Mouse (Mus musculus): ENCODE measurements around the gene 0610009B22Rik. TPM values are rescaled to one million over a fixed set of nuclear protein-coding genes. Genes with fewer than 3 reads are reported as not detected.
A peak's percentile ranks its signal among the peaks of the same experiment; 100 is the strongest.

The 0610009B22Rik gene
- total RNA-seq, 4 experiments from 2014 or later, result 45.7 to 63.8 (median 50.0) TPM

GRCm38 (mm10) chr11:51635525-51636322 is 53.0 kb downstream of the 0610009B22Rik start, which contains the start of gene Rmnd5b:
Rmnd5b (minus strand) TSS chr11:51635896.
- peak; percentile 87 for DNase-seq

Other genes starting within 250 kb of the 0610009B22Rik start
- 10 to 100 TPM; 27.2 to 39.4 (median 33.3) TPM for gene Phykpl, start 104.1 kb downstream of the 0610009B22Rik start, total RNA-seq (2022)
- 100 to 1,000 TPM; 219 to 321 (median 266) TPM for gene Hnrnpab, start 82.0 kb downstream of the 0610009B22Rik start, total RNA-seq (2022)
- gene Nhp2, start 69.1 kb downstream of the 0610009B22Rik start, total RNA-seq (2022), result 10 to 100 TPM; 52.2 to 75.1 (median 56.2) TPM
- gene Rmnd5b, start 53.0 kb downstream of the 0610009B22Rik start, total RNA-seq (2022), result 10 to 100 TPM; 42.4 to 60.2 (median 51.6) TPM
- 10 to 100 TPM in 1 of 4 experiments, 1 to 10 TPM in 3; 8.2 to 10.6 (median 8.5) TPM for gene N4bp3, start 38.0 kb downstream of the 0610009B22Rik start, total RNA-seq (2022)
- gene D930048N14Rik, start 37.9 kb downstream of the 0610009B22Rik start, total RNA-seq (2022), result 1 to 10 TPM; 1.6 to 5.4 (median 2.8) TPM
- gene Sec24a, start 74.8 kb upstream of the 0610009B22Rik start, total RNA-seq (2022), result 10 to 100 TPM; 33.6 to 38.5 (median 37.4) TPM
- 100 to 1,000 TPM in 2 of 4 experiments, 10 to 100 TPM in 2; 96.3 to 116 (median 101) TPM for gene Sar1b, start 74.8 kb upstream of the 0610009B22Rik start, total RNA-seq (2022)
- 10 to 100 TPM; 21.1 to 36.2 (median 30.3) TPM for gene Jade2, start 168.8 kb upstream of the 0610009B22Rik start, total RNA-seq (2022)